Mouse (Mus musculus) right cerebral cortex, postnatal 10 days (tissue): ENCODE results near the gene Tepp.

Experiments used
- DNase-seq, 2 experiments: peaks; one replicate each; pipeline ENCODE4 v3.0.0; 2021; ENCODE audit warnings: low spot score in 2 of 2

The Tepp gene

DNA sequence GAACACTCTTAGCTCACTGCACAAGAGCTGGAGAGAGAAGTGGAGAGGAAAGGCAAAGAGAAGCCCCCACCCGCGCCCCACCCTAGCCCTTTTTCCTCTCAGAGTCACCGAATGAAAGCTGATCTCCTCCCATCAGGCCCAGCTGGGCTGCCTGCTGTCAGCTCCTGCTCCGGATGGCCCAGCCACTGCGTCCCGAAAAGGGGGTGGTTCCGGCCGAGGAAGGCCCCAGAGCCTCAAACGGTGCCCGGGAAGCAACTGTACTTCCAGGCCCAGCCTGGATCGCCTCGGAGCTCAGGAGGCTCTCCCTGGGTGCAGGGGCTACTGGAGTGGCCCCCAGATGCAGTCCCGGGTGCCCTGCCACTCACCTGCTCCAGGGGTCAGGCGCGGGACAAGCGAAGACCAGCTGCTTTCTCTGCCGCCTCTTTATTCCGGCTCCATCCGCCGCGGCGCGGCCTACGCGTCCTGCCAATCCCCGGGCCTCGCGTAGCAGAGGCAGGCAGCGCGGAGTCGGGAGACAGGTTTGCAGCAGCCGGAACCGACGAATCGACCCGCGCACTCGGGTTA is 20.9 kb downstream of the Tepp start:
- no peak for DNase-seq

DNA sequence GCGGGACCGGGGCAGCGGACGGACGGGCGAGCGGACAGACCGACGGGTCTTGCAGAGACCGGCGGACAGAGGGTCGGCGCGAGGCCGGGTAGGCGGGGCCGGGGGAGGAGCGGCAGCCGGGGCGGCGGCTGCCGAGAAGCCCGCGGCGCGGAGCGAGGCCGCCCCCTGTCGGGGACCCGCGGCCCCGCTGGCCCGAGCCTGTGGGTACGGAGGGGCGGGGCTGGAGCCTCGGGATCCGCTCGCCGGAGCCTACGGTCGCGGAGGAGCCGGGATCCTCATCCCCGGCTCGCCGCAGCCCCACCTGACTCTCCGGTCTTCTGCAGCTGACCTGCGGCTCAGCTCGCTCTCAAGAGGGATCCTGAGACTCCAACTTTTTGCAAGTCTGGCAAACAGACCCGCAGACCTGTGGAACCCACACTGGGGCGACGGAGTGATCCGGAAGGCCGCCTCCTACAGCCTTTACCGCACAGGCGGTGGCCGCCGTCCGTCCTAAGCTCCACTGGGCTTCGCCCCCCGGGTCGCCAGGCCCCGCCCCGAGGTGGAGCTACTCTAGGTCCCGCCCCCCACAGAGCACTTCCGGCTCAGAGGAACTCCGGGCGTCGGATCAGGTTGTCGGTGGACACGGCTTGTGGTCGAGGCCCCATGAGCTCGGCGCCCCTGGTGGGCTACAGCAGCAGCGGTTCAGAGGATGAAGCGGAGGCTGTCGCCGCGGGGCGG is 21.5 kb downstream of the Tepp start, which contains the start of the genes Zfp319 and Usb1:
Gene Zfp319 (minus strand): TSS at position 231 of the 717 bp plus-strand sequence.
Gene Usb1 (plus strand): TSS at position 565 of the 717 bp plus-strand sequence.
- peak; percentile 96 for DNase-seq

DNA sequence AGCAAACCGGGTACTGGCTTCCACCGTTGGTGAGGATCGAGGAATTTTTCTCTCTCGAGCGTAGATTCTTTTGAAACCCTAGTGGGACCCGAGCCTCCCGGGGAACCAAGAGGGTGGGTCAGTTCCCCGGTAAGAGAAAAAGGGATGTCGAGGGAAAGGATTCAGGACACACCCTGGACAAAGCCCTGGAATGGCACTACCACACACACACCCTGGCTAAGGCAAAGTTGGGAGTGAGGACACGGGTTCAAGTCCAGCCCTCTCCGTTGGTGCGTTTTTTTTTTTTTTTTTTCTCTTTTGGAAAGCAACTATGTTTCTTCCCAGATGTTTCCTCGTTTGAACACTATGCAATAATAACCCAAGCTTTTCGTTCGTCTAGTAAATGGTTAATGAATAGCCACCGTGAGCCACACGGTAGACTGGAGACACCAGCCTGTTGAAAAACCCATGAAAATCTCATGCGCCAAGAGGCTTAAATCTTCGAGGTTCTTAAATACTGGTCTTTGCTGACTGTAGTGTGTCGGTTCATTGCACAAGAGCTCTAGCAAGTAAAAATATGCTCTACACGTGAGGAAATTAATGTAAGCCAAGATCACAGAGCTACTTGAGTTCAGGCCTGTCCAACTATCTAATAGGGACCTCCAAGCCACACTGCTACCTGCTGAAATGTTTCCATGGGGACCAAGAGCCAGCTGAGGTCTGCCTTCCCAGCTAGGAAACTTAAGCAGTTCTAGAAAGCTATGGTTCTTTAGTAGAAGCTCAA is 22.3 kb downstream of the Tepp start:
- DNase-seq, result no peak

DNA sequence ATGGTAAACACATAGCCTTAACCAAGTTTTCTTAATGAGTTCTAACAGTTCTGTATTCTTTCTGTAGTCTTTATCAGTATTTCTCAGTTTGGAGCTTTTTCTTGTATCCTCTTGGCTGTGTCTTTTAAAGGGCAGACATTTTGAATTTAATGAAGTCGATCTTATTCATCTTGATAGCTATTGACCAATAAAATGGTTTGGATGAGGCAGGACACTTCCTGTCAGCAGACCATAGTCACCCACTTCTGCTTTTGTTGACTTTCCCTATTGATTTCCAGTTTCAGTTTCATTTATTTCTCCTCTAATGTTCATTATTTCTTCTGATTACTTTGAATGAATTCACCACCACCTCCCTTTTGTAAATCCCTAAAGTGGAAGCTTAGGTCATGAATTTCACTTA is 25.3 kb downstream of the Tepp start:
- no peak for DNase-seq

DNA sequence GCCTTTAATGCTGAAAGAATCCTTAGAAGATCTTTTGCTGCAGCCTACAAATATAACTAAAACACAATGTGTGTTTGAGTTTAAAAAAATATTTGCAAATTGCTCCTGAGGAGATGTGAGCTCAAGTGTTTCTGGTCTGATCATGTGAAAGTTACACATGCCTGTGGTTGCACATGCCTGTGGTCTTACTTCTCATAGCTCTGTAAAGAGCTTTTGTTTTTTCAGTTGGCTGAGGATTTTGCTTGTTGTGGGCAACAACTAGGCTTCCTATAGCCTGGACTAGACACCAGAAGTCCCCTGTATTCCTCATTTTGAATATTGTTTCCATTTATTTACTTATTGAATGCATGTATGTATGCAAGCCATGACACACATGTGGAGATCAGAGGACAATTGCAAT is 26.0 kb downstream of the Tepp start:
- no peak for DNase-seq

DNA sequence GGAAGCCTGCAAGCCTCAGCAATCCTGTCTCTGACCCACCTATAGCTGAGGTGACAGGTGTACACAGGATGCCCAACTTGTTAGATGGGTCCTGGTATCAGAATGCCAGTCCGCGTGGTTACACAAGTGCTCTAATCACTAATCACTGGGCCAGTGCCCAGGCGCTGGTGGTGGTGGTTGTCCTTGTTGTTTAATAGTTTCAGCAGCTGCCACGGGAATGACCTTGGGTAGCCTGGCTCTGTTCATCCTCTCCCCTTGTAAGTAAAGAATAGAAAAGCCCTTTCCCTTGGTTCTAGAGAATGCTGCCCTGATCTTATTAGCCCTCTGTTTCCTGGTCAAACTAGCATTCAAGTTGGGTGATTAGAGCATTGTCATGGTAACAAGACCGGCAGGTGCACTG is 31.4 kb downstream of the Tepp start:
- no peak for DNase-seq

DNA sequence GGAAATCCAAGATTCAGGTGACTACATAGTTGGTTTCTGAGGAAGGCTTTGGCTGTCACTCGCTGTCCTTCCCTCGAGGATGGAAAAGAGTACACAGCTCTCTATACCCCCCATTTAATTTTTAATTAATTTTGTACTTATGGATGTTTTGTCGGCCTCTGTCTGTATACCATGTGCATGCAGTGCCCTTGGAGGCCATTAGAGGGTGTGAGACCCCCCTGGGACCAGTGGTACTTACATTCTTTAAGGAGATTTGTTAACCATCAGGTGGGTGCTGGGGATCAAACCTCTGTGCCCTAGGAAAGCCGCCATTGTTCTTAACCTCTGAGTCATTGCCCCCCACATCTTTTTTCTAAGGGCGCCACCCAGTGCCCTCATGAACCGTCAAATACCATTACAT is 34.3 kb downstream of the Tepp start:
- no peak for DNase-seq

DNA sequence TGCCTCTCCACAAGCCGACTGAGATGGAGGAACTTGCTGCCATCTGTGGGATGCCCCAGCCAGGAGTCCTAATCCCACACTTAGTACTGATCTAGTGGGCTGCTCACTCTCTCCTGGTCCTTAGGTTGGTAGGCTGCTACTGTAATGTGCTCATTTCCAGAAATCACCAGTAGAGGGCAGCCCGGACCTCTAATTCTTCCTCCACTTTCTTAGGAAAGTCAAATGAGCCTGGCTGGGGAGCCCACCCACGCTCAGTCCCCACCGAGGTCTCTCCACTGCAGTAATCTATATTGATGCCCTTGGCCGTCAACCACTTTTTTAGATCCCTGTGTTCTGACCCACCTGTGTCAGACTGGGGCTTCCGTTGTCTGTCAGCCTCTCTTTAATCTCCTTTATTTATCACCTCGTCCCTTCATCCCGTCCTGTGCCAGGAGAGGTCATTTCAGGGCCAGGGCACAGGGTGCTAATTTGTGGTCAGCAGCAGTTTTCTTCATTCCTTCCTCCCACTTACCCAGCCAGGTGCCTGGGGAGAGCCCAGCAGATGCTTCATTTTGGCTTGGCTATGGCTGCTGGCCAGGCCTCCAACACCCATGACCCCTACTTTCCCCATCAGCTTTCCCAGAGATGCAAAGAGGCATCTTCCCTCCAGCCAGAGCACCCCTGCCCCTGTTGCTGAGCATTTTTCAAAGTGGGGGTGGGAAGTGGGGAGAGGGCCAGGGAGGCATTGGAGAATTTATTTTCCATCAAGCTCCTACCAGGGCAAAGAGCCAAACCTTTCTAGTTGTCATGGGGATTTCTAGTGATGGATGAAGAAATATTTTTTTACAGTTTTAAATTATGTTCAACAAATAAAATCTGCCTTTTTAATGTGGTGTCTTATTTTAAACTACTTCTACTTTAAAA is 36.5 kb downstream of the Tepp start:
- DNase-seq, result peak; percentile 89

DNA sequence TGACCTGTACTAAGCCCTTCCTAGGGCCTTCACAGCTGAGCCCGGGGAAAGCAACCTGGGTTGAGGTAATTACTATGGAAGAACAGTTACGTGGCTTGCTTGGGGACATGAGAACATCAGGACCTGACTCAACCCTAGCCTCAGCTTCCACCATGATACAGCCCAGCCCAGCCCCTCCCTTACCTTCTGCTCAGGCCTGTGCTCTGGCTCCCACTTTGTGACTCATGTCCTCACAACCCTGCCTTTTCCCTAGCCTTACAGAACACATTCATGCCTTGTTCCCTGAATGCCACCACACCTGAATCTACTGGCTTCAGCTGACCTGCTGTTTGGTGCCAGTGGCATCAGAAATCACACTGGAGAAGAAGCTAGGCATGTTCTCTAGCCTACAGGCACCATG is 38.0 kb downstream of the Tepp start:
- no peak for DNase-seq

DNA sequence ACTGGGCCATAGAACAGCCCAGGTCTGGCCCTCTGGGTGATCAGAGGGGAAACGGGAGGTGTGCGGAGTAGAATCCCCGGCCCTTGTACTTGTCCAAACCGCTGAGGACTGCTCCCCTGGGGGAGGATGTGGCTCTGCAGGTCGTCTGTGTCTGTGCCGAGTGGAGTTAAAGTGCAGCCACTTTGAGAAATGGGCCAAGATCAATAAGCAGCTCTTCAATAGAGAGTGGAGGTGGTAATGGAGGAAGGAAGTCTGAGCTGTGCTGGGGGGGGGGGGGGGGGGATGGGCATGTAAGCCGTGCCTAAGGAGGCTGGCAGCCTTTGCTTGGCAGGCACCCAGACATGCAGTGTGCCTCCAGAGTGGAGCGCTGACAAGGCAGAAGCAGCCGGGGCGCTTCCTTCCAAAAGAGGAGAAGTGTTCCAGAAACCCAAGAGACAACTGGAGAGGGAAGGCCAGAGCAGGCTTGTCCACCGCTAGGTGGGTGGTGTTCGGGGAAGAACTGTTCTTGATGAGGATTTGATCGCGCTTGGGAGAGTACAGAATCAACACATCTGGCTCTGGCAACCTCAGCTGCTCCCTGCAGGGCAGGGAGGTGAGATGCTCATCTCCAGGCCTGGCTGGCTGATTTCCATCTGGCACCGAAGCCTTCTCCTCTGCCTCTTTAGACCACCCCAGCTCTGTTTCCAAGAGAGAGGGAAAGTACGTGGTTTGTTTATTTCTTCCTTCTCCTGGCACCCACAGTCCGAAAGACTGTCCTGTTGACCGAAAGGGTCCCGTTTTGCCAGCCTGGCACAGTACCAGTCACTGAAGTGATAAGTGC is 38.7 kb downstream of the Tepp start:
- DNase-seq, result peak; percentile 93 to 94

DNA sequence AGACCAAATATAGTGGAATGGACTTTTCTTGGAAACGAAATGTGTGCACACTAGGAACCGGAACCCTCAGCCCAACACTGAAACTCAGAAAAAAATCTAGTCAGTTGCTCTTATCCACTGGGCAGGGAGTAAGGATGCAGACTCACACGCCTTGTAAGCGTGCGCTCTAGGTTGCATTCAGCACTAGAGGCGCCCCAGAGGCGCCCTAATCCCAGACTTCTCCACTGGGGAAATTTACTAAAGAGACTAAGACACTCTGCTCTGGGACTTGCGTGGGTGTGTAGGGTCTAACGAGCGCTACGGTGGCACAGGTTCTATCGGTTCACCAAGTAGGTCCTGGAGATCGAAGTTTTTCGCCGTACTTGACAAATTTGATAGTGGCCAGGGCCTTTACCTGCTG is 41.1 kb downstream of the Tepp start:
- no peak for DNase-seq

DNA sequence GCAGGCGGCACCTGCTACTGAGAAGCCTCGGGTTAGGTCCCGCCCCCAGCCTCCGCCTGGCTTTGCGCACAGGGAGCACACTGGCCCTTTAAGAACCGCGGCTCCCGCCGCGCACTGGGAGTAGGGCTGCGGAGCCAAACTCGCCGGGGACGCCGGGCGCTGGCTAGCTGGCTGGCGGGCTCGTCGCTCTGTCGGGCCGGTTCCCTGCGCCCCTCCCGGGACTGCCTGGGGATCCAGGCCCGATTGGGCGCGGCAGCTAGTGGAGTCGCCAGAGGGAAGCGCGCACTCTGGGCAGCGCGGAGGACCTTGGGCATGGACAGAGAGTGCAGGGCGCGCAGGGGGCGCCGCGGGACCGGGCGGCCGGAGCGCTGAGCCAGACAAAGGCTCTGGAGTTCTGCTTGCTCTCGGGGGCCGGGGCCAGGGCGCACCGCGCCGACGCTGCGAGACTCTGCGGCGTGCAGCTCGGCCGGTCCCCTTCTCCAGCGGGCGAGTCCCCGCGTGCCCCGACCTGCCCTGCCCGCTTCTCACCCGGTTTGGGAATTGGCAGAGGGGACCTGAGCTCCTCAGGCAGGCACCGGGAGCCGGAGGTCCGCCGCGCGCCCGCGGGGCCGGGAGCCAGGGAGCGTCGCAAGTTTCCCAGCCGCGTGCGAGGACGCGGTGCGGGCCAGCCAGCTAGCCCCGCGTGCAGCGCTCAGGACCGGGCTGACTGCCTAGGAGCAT is 41.9 kb downstream of the Tepp start, which contains the start of gene Mmp15:
Gene Mmp15 (plus strand): TSS at position 118 of the 720 bp plus-strand sequence.
- peak; percentile 82 for DNase-seq

DNA sequence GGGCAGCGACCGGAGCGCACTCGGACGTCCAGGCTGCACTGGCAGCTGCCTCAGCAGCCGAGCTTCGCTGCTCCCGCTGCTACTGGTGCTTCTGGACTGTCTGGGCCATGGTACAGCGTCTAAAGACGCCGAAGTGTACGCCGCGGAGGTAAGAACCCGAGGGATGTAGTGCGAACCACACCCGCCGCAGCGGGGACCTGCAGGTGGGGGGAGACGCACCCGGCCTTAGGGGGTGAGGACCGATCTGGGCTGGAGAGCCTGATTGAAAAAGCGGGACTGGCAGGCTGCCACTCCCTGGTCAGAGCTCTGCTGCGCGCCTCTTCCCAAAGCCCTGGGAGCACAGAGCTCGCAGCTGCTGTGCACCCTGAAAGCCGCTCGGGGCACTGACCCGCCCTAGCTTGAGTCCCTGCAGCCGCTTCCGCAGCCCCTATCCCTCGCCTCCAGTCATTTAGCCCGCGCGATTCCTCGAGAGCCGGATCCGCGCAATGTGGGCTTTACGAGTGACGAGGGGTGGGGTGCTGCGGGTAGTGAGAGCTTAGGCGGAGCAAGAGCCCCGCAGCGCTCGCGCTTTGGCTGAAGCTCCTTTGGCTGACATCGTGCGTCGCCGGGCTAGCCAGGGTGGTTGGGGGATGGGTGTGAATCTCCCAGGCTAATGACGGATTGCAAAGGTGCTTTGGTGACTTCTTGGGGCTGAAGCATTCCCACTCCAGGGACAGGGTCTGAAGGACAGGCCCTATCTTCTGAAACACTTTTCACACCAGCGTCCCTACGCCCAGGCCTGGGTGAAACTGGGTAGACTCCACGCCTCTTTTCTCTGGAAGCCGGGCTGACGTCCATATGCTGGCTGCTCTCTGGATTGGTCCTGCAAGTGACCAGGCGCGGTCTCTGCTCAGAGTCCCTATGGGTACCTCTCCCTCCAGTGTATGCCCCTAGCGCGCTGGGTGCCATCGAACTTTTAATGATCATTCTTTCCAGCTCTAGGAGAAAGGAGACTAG is 42.8 kb downstream of the Tepp start:
- DNase-seq, result peak; percentile 62 to 64

DNA sequence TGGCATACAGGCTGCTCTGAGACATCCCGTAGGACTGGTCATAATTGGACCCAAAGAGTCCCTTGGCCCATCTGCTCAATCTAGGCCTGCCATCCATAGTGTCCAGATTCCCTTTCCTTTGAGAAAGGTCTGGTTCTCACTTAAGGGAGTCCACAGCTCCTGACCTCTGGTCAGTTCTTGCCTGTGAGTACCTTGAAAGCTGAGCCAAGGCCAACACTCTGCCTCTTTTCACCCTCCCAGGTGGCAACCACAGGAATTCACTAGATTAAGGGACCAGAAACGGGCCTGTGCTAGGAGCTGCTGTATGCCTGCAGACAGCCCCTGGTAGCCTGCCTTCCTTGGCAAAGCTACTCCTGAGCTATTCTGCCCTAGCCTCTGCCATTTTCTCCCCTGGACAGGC is 44.2 kb downstream of the Tepp start:
- DNase-seq, result no peak

DNA sequence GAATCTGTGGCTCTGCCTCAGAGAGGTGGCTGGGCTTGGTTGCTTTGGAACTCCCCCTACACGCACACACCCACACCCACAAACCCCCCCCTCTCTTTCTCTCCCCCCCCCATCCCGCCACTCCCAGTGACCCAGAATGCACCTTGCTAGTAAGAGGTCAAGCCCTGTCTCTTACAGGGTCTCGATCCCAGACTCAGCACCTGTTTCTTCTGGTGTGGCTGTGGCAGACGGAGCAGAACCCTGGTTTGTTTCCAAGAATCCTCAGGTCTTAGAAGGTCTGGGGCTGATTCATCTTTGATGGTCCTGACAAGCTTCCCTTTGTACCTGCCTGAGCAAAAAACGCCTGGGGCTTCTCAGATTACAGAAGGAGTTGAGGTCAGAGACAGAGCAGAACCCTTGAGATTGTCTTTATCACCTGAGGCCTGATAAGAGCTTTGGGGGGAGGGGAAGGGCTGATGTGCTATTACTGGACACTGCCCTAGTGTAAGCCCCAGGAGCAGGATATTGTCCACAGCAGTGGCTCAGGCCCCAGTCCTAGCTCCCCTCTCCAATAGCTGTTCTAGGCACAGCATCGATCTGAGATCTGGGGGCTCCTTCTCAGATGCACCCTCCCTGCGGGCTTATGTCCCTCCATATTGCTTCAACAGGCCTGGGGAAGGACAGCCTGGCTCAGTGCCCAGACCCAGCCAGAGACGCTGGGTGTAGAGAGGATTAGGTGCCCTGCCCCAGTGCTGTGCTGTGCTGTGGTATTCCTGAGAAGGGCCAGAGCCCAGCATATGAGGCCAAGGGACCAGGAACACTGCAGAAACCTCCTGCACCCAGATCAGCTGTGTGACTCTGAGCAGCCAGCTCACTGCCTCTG is 48.4 kb downstream of the Tepp start:
- DNase-seq, result no peak

DNA sequence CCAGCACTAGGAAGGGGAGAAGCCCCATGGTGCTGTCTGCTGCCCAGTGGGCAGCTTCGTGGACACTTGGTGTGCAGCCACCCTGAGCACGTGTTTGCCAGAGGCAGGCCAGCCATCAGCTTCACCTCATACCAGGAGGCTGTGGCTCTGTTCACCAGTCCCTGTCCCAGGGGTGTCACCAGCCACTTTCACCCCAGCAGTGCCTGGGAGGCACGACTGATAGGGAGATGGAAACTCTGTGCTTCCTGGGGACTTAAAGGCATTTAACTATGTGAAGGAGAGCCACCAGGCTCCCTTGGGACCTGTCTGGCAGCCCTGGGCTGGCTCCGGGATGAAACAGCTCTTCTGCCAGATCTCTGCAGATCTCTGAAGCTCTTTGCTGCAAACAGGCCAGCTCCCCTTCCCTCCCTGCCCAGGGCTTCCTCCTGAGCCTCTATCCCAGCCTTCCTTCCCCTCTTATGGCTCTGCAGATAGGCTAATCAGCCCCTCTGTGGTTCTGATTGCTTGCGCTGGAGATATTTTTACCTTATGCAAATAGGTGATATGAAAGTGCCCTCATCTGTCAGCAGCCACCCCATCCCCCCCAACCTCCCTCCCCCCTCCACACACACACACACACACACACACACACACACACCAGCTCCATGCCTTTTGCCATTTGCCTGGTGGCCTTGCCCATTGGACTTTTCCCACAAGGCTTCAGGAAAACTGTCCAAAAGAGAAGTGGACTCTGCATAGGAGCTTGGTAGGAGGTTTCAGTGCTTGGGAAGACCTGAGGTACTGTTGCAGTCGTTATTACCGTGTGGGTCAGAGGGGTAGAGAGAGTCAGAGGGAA is 50.0 kb downstream of the Tepp start:
- DNase-seq, result no peak

DNA sequence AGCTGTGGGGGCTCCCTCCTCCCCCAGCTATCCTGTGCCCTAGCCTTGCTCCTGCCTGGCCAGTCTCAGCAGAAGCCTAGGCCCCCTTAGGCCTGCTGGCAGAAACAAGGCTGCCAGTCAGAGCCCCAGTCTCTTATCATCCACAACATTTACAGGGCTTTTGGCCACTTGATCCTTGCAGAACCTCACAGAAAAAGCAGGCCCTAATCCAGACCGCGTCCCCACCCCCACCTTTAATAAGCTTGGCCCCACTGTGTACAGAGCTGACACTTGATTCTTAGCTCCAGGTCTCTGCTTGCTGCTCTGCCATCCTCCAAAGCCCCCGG is 50.6 kb downstream of the Tepp start:
- DNase-seq, result no peak
